Mouse (Mus musculus): ENCODE measurements around the gene AY074887.

- TF ChIP-seq USF1 (IDR thresholded peaks at IDR 0.05; ENCODE audit: low read depth, low read length) (no peak), MAX (IDR thresholded peaks at IDR 0.05; ENCODE audit: low read length) (no peak), TAL1 (IDR thresholded peaks at IDR 0.05; ENCODE audit: low read length) (no peak), GABPA (IDR thresholded peaks at IDR 0.05; ENCODE audit: low read depth, low read length) (no peak), CTCF (IDR thresholded peaks at IDR 0.05 in 2 of 3, conservative IDR thresholded peaks at IDR 0.05 in 1 of 3; ENCODE audit: control insufficient read depth in 1 of 3, insufficient read depth in 1 of 3, low read depth in 2 of 3, low read length in 3 of 3, poor library complexity in 1 of 3, severe bottlenecking in 1 of 3) (no peak), POLR2A (IDR thresholded peaks at IDR 0.05; ENCODE audit: control insufficient read depth in 1 of 2, insufficient read depth in 1 of 2, low read depth in 1 of 2, low read length in 2 of 2, poor library complexity in 1 of 2) (no peak), GATA1 (IDR thresholded peaks at IDR 0.05; ENCODE audit: low read depth, low read length) (no peak)
These were observed 33.7 kb downstream of the AY074887 start, which contains the start of gene Hykk for GRCm38 (mm10) chr9:54917010-54917677.

All from MEL (cell line).